Mouse (Mus musculus) liver, embryonic 12.5 days (tissue): ENCODE data around the gene Gm17387. TPM values are rescaled to one million over a fixed set of nuclear protein-coding genes. Genes with fewer than 3 reads are reported as not detected.

Experiments
- ATAC-seq: fragments of 200-750 bp; cut with Nextera tagmentation; 2 replicates; pipeline ENCODE4 v1.8.0; 2017; ENCODE audit warnings: moderate number of reproducible peaks, mild to moderate bottlenecking, moderate library complexity
- H3K27ac ChIP-seq: fragments of 300-500 bp; sonication (generic); 2 replicates; pipeline ENCODE4 v1.5.1; 2016; ENCODE audit warnings: mild to moderate bottlenecking
- H3K27me3 ChIP-seq: fragments of 300-500 bp; sonication (generic); replicated peaks from 2 replicates; pipeline ENCODE4 v1.6.1; 2016; ENCODE audit warnings: mild to moderate bottlenecking, moderate library complexity
- H3K36me3 ChIP-seq: fragments of 300-500 bp; sonication (generic); 2 replicates; pipeline ENCODE4 v1.6.1; 2016; ENCODE audit warnings: mild to moderate bottlenecking, moderate library complexity
- H3K4me1 ChIP-seq: fragments of 300-500 bp; sonication (generic); 2 replicates; pipeline ENCODE4 v1.6.1; 2016
- H3K4me2 ChIP-seq: fragments of 300-500 bp; sonication (generic); 2 replicates; pipeline ENCODE4 v1.6.1; 2016; ENCODE audit warnings: mild to moderate bottlenecking, moderate library complexity
- H3K4me3 ChIP-seq: fragments of 300-500 bp; sonication (generic); 2 replicates; pipeline ENCODE4 v1.5.1; 2016; ENCODE audit warnings: mild to moderate bottlenecking, moderate library complexity
- H3K9ac ChIP-seq: fragments of 300-500 bp; sonication (generic); 2 replicates; pipeline ENCODE4 v1.6.1; 2016; ENCODE audit warnings: mild to moderate bottlenecking, moderate library complexity
- H3K9me3 ChIP-seq: fragments of 300-500 bp; sonication (generic); replicated peaks from 2 replicates; pipeline ENCODE4 v1.6.1; 2016; ENCODE audit warnings: mild to moderate bottlenecking, moderate library complexity
- WGBS: fragments of 180-500 bp; shearing (Covaris S2); methylation state at CpG from one replicate; pipeline ENCODE4 v1.1.7; 2016; ENCODE audit not compliant: insufficient replicate concordance; 5-methylcytosine and 5-hydroxymethylcytosine counted together
- polyA plus RNA-seq: library from polyadenylated mRNA; unstranded; fragments of >200 nt; fragmentation: Nextera tagmentation; extraction: Ambion mirVana; gene quantifications from 2 replicates; pipeline ENCODE4 v1.2.1, GENCODE M21; 2016

Gene Gm17387
- polyA plus RNA-seq, 1 experiment from 2014 or later = not detected

GRCm38 (mm10) chr7:141039386-141040107 lies 10.6 kb downstream of the Gm17387 start:
- Histone ChIP-seq H3K9me3 (no peaks in the 10 kb centered on the region), H3K4me3 (no peak overlapping the region), H3K4me2 (no peak overlapping the region), H3K27me3 (0 out of 2 replicates have a peak, but pooled peaks cover 5% of the 10 kb centered on the region), H3K4me1 (peaks cover 56% of the 10 kb centered on the region), H3K27ac (no peak overlapping the region), H3K9ac (no peak overlapping the region), H3K36me3 (no peaks in the 10 kb centered on the region)
- ATAC-seq = no peak
- WGBS = 79% methylated on average over 4 of the region's 4 CpGs

- no peak for ATAC-seq
- WGBS = 49% methylated on average over 6 of the region's 9 CpGs
- Histone ChIP-seq H3K4me2 (no peak overlapping the region), H3K9ac (no peak overlapping the region), H3K36me3 (no peaks in the 10 kb centered on the region), H3K27ac (peak overlapping the region; percentile 70), H3K4me1 (peaks cover 64% of the 10 kb centered on the region), H3K27me3 (0 out of 2 replicates have a peak, but pooled peaks cover 2% of the 10 kb centered on the region), H3K9me3 (no peaks in the 10 kb centered on the region), H3K4me3 (no peak overlapping the region)
These were observed 12.1 kb downstream of the Gm17387 start for GRCm38 (mm10) chr7:141040867-141041606.

DNA sequence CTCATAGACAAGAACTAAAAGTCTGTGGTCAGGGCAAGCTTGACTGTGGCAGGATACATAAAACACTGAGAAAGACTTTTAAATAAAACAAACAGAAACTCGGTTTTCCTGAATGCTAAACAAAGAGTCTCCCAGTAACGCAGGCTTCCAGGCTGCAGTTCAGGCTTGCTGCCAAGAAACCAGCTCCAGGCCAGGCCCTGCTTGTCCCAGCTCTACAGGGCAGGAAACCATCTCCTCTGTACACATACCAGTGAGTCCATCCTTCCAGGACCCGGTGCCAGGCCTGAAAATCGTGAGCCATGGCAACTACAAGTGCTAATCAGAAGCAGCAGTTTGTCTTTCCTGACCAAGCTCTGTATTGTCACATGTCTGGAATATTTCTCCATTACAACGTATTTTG lies 12.7 kb downstream of the Gm17387 start:
- 41% methylated on average over 5 of the region's 5 CpGs for WGBS
- H3K9me3 ChIP-seq = no peaks in the 10 kb centered on the region
- no peak overlapping the region for H3K9ac ChIP-seq
- H3K4me3 ChIP-seq = no peak overlapping the region
- ATAC-seq = no peak
- H3K4me1 ChIP-seq = peaks cover 70% of the 10 kb centered on the region
- no peak overlapping the region for H3K4me2 ChIP-seq
- H3K27ac ChIP-seq = peak overlapping the region; percentile 70
- no peaks in the 10 kb centered on the region for H3K27me3 ChIP-seq
- H3K36me3 ChIP-seq = no peaks in the 10 kb centered on the region

- WGBS = 19% methylated on average over 4 of the region's 4 CpGs
- H3K4me3 ChIP-seq = no peak overlapping the region
- H3K4me1 ChIP-seq = peaks cover 78% of the 10 kb centered on the region
- no peaks in the 10 kb centered on the region for H3K9me3 ChIP-seq
- peak overlapping the region; percentile 78 for H3K27ac ChIP-seq
- ATAC-seq = peak; percentile 77
- H3K27me3 ChIP-seq = no peaks in the 10 kb centered on the region
- no peaks in the 10 kb centered on the region for H3K36me3 ChIP-seq
- H3K4me2 ChIP-seq = peak overlapping the region; percentile 53
- peak overlapping the region; percentile 29; the same call in 1 of the 2 replicates for H3K9ac ChIP-seq
These were observed 13.6 kb downstream of the Gm17387 start for GRCm38 (mm10) chr7:141042539-141042938.

DNA sequence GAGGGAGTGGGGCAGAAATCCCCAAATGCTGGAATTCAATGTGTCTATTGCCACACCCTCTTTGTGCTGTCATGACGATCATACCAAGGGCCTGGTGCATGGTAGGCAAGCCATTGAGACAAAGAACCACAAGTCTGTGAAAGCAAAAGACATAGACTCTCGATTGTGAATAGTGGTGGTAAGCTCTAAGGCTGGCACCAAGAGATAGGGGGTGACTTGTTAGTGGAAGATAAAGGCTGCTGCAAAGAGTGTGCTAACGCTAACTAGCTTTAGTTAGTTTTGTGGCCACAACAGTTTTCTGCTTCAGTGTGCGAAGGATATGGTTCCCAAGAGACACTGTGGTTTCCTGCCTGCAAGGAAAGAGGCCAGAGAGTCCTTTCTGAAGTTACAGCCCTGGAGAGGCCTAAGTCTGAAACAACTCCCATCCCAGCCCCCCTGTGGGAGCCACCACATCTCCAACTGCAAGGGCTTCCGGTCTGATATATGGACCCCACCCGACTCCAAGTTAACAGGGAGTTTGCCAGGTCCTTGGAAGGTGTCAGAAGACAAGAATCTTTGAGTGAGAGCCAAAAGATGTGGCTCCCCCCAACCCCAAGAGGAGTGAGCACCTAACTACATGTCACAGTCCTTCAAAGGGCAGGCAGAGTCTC lies 18.1 kb downstream of the Gm17387 start:
- 0 out of 2 replicates have a peak overlapping the region, but pooled peaks have one; percentile 50 for H3K4me3 ChIP-seq
- peaks cover 58% of the 10 kb centered on the region for H3K4me1 ChIP-seq
- WGBS = 17% methylated on average over 6 of the region's 6 CpGs
- peak overlapping the region; percentile 85 for H3K4me2 ChIP-seq
- peak overlapping the region; percentile 63; the same call in 1 of the 2 replicates for H3K9ac ChIP-seq
- H3K27ac ChIP-seq = peak overlapping the region; percentile 91
- peak; percentile 71 for ATAC-seq
- H3K27me3 ChIP-seq = no peaks in the 10 kb centered on the region
- H3K36me3 ChIP-seq = no peaks in the 10 kb centered on the region
- H3K9me3 ChIP-seq = no peaks in the 10 kb centered on the region

DNA sequence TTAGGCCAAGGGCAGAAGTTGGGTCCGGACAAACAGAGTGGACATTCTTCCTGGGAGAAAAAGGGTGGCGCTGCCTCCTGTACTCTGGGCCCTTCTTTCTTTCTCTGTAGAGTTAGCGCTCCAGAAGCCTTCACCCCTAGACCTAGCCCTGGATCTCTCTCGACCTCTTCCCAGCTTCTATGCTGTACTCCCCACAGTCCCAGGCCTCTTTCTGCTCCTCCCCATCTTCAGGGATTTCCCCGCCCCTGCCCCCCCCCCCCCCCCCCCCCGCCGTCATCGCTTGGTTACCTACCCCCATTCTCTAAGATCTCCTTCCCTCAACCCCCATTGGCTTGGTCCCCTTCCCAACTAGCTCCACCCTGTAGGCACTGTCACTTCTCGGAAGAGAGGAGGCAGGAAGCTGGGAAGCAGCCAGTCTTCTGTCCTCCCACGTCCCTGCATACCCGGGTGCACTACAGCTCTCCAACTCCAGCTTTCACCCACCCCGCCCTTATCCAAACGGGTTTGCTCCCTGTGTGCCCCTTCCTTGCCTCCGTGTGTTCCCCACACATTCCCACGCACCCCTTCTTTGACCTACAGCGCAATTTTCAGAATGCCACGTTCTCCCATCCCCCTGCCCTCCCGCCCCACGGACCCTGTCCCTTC lies 18.8 kb downstream of the Gm17387 start:
- H3K27ac ChIP-seq = peak overlapping the region; percentile 91
- 5% methylated on average over 15 of the region's 19 CpGs for WGBS
- peak; percentile 47 for ATAC-seq
- H3K27me3 ChIP-seq = 0 out of 2 replicates have a peak, but pooled peaks cover under 1% of the 10 kb centered on the region
- H3K4me3 ChIP-seq = peak overlapping the region; percentile 50
- peak overlapping the region; percentile 63 for H3K9ac ChIP-seq
- no peaks in the 10 kb centered on the region for H3K36me3 ChIP-seq
- H3K9me3 ChIP-seq = no peaks in the 10 kb centered on the region
- peaks cover 53% of the 10 kb centered on the region for H3K4me1 ChIP-seq
- H3K4me2 ChIP-seq = peak overlapping the region; percentile 85

DNA sequence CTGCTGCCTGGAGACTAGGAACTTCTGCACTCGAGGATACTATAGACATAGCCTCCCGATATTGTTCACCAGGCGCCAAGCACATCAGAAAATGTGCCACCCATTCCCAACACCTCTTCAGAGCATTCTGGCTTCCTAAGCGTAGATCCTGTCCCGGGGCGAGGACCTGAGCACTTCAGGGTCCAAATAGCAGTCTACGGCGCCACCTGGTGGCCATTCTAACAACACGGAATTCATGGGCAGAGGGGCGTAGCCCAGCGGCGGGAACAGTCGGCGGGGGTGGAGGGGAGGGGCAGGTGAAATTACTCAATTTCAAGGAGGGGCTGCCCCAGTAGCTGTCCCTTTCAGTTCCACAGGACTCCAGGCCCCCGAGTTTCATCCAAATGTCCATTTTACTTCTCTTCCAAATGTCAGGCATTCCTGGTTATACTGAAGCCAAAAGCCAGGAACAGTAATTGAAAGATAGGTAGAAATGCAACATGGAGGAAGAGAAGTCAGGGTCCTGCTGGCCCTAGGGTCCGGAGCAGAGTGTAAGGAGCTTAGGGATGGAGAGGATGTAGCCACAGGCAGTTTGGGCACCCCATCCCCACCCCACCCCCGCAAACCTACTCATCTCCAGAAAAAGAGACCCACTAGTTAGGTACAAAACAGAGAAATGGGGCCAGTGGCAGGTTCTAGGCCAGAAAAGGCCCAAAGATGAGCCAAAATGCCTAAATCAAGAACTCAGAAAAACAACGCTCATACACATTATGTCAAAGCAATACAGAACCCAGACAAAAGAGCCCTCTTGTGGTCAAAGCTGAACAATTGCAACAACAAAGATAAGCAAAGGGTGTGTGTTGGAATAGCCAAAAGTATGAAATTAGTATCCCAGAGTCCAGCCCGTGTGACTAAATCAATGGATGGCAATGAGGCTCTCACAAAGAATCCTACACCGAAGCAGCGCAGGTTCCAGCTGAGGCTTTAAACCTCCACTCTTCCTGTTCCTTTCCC lies 19.6 kb downstream of the Gm17387 start:
- H3K27me3 ChIP-seq = 0 out of 2 replicates have a peak, but pooled peaks cover 4% of the 10 kb centered on the region
- peaks cover 45% of the 10 kb centered on the region for H3K4me1 ChIP-seq
- WGBS = 9% methylated on average over 21 of the region's 21 CpGs
- ATAC-seq = peak; percentile 75
- peak overlapping the region; percentile 85 for H3K4me2 ChIP-seq
- H3K9me3 ChIP-seq = no peaks in the 10 kb centered on the region
- H3K27ac ChIP-seq = peak overlapping the region; percentile 91
- no peaks in the 10 kb centered on the region for H3K36me3 ChIP-seq
- peak overlapping the region; percentile 63 for H3K9ac ChIP-seq
- peak overlapping the region; percentile 50 for H3K4me3 ChIP-seq

GRCm38 (mm10) chr7:141049326-141049725 lies 20.4 kb downstream of the Gm17387 start:
- peaks cover 39% of the 10 kb centered on the region for H3K4me1 ChIP-seq
- H3K27ac ChIP-seq = no peak overlapping the region
- no peak overlapping the region for H3K4me3 ChIP-seq
- 76% methylated on average over 2 of the region's 2 CpGs for WGBS
- no peak overlapping the region for H3K4me2 ChIP-seq
- no peak for ATAC-seq
- no peaks in the 10 kb centered on the region for H3K36me3 ChIP-seq
- H3K27me3 ChIP-seq = 0 out of 2 replicates have a peak, but pooled peaks cover 6% of the 10 kb centered on the region
- no peaks in the 10 kb centered on the region for H3K9me3 ChIP-seq
- no peak overlapping the region for H3K9ac ChIP-seq

GRCm38 (mm10) chr7:141051060-141051685 lies 22.2 kb downstream of the Gm17387 start:
- peaks cover 13% of the 10 kb centered on the region for H3K27me3 ChIP-seq
- no peak overlapping the region for H3K4me3 ChIP-seq
- H3K9me3 ChIP-seq = 0 out of 2 replicates have a peak, but pooled peaks cover 3% of the 10 kb centered on the region
- no peak overlapping the region for H3K9ac ChIP-seq
- H3K4me1 ChIP-seq = peaks cover 27% of the 10 kb centered on the region
- H3K4me2 ChIP-seq = no peak overlapping the region
- no peaks in the 10 kb centered on the region for H3K36me3 ChIP-seq
- 49% methylated on average over 17 of the region's 17 CpGs for WGBS
- ATAC-seq = no peak
- H3K27ac ChIP-seq = no peak overlapping the region

GRCm38 (mm10) chr7:141052016-141052415 lies 23.1 kb downstream of the Gm17387 start:
- peaks cover 20% of the 10 kb centered on the region for H3K27me3 ChIP-seq
- 72% methylated on average over 4 of the region's 4 CpGs for WGBS
- no peak overlapping the region for H3K4me2 ChIP-seq
- no peaks in the 10 kb centered on the region for H3K36me3 ChIP-seq
- H3K4me3 ChIP-seq = no peak overlapping the region
- H3K27ac ChIP-seq = no peak overlapping the region
- H3K9ac ChIP-seq = no peak overlapping the region
- H3K9me3 ChIP-seq = 0 out of 2 replicates have a peak, but pooled peaks cover 3% of the 10 kb centered on the region
- ATAC-seq = no peak
- peaks cover 18% of the 10 kb centered on the region for H3K4me1 ChIP-seq
